Mouse (Mus musculus): Measurements from ENCODE around the gene Slc7a15. TPM values are rescaled to one million over a fixed set of nuclear protein-coding genes. Genes with fewer than 3 reads are reported as not detected.

Slc7a15 gene
- polyA plus RNA-seq, 1 experiment from 2014 or later, result not detected

- no peak for DNase-seq (ENCODE audit: low spot score)
- Histone ChIP-seq H3K9ac (ENCODE audit: low read length) (no peak overlapping the region), H3K36me3 (ENCODE audit: control insufficient read depth, insufficient read depth, low read length) (no peaks in the 10 kb centered on the region), H3K4me1 (replicated peaks; ENCODE audit: control insufficient read depth, insufficient read depth, low read length) (no peaks in the 10 kb centered on the region), H3K27me3 (ENCODE audit: control insufficient read depth, insufficient read depth, low read length) (no peaks in the 10 kb centered on the region), H3K9me3 (ENCODE audit: control insufficient read depth, low read length) (no peaks in the 10 kb centered on the region), H3K4me3 (ENCODE audit: low read depth, low read length) (no peak overlapping the region), H3K27ac (ENCODE audit: low read depth, low read length) (no peak overlapping the region), H3K4me2 (ENCODE audit: low read depth, low read length, severe bottlenecking) (no peak overlapping the region)
- 65% methylated on average over 5 of the region's 5 CpGs for WGBS
- no peak for ATAC-seq (replicated peaks; ENCODE audit: low FRiP score)
Observed at GRCm38 (mm10) chr12:8524062-8524461, 74.8 kb downstream of the Slc7a15 start.

GRCm38 (mm10) chr12:8522711-8523110 is 76.2 kb downstream of the Slc7a15 start:
- Histone ChIP-seq H3K4me3 (ENCODE audit: low read depth, low read length) (no peak overlapping the region), H3K9me3 (ENCODE audit: control insufficient read depth, low read length) (no peaks in the 10 kb centered on the region), H3K27me3 (ENCODE audit: control insufficient read depth, insufficient read depth, low read length) (no peaks in the 10 kb centered on the region), H3K9ac (ENCODE audit: low read length) (no peak overlapping the region), H3K27ac (ENCODE audit: low read depth, low read length) (no peak overlapping the region), H3K36me3 (ENCODE audit: control insufficient read depth, insufficient read depth, low read length) (no peaks in the 10 kb centered on the region), H3K4me1 (replicated peaks; ENCODE audit: control insufficient read depth, insufficient read depth, low read length) (no peaks in the 10 kb centered on the region), H3K4me2 (ENCODE audit: low read depth, low read length, severe bottlenecking) (no peak overlapping the region)
- no peak for DNase-seq (ENCODE audit: low spot score)
- WGBS, result 81% methylated on average over 2 of the region's 2 CpGs
- no peak for ATAC-seq (replicated peaks; ENCODE audit: low FRiP score)

GRCm38 (mm10) chr12:8521375-8522047 is 77.4 kb downstream of the Slc7a15 start:
- Histone ChIP-seq H3K36me3 (ENCODE audit: control insufficient read depth, insufficient read depth, low read length) (no peaks in the 10 kb centered on the region), H3K9ac (ENCODE audit: low read length) (no peak overlapping the region), H3K9me3 (ENCODE audit: control insufficient read depth, low read length) (no peaks in the 10 kb centered on the region), H3K4me3 (ENCODE audit: low read depth, low read length) (no peak overlapping the region), H3K4me1 (replicated peaks; ENCODE audit: control insufficient read depth, insufficient read depth, low read length) (no peaks in the 10 kb centered on the region), H3K4me2 (ENCODE audit: low read depth, low read length, severe bottlenecking) (no peak overlapping the region), H3K27ac (ENCODE audit: low read depth, low read length) (no peak overlapping the region), H3K27me3 (ENCODE audit: control insufficient read depth, insufficient read depth, low read length) (no peaks in the 10 kb centered on the region)
- ATAC-seq (replicated peaks; ENCODE audit: low FRiP score) (no peak), DNase-seq (ENCODE audit: low spot score) (peak; percentile 50)
- WGBS, result 58% methylated on average over 12 of the region's 12 CpGs

GRCm38 (mm10) chr12:8519431-8520160 is 79.3 kb downstream of the Slc7a15 start:
- no peaks in the 10 kb centered on the region for H3K4me1 ChIP-seq (replicated peaks; ENCODE audit: control insufficient read depth, insufficient read depth, low read length)
- no peak overlapping the region for H3K27ac ChIP-seq (ENCODE audit: low read depth, low read length)
- H3K9me3 ChIP-seq (ENCODE audit: control insufficient read depth, low read length), result no peaks in the 10 kb centered on the region
- no peak overlapping the region for H3K9ac ChIP-seq (ENCODE audit: low read length)
- ATAC-seq (replicated peaks; ENCODE audit: low FRiP score), result no peak
- WGBS, result 65% methylated on average over 12 of the region's 12 CpGs
- DNase-seq (ENCODE audit: low spot score), result peak; percentile 52
- H3K27me3 ChIP-seq (ENCODE audit: control insufficient read depth, insufficient read depth, low read length), result no peaks in the 10 kb centered on the region
- no peaks in the 10 kb centered on the region for H3K36me3 ChIP-seq (ENCODE audit: control insufficient read depth, insufficient read depth, low read length)
- H3K4me3 ChIP-seq (ENCODE audit: low read depth, low read length), result no peak overlapping the region
- H3K4me2 ChIP-seq (ENCODE audit: low read depth, low read length, severe bottlenecking), result no peak overlapping the region

- H3K36me3 ChIP-seq (ENCODE audit: control insufficient read depth, insufficient read depth, low read length), result no peaks in the 10 kb centered on the region
- H3K4me2 ChIP-seq (ENCODE audit: low read depth, low read length, severe bottlenecking), result no peak overlapping the region
- no peak overlapping the region for H3K9ac ChIP-seq (ENCODE audit: low read length)
- no peak overlapping the region for H3K27ac ChIP-seq (ENCODE audit: low read depth, low read length)
- H3K4me3 ChIP-seq (ENCODE audit: low read depth, low read length), result no peak overlapping the region
- ATAC-seq (replicated peaks; ENCODE audit: low FRiP score) (no peak), DNase-seq (ENCODE audit: low spot score) (no peak)
- H3K4me1 ChIP-seq (replicated peaks; ENCODE audit: control insufficient read depth, insufficient read depth, low read length), result no peaks in the 10 kb centered on the region
- H3K27me3 ChIP-seq (ENCODE audit: control insufficient read depth, insufficient read depth, low read length), result no peaks in the 10 kb centered on the region
- 84% methylated on average over 18 of the region's 18 CpGs for WGBS
- H3K9me3 ChIP-seq (ENCODE audit: control insufficient read depth, low read length), result no peaks in the 10 kb centered on the region
Observed at GRCm38 (mm10) chr12:8511037-8511882, 87.6 kb downstream of the Slc7a15 start.

- no peak overlapping the region for H3K9ac ChIP-seq (ENCODE audit: low read length)
- no peaks in the 10 kb centered on the region for H3K27me3 ChIP-seq (ENCODE audit: control insufficient read depth, insufficient read depth, low read length)
- WGBS, result 84% methylated on average over 6 of the region's 6 CpGs
- no peak overlapping the region for H3K27ac ChIP-seq (ENCODE audit: low read depth, low read length)
- DNase-seq (ENCODE audit: low spot score) (no peak), ATAC-seq (replicated peaks; ENCODE audit: low FRiP score) (no peak)
- no peaks in the 10 kb centered on the region for H3K4me1 ChIP-seq (replicated peaks; ENCODE audit: control insufficient read depth, insufficient read depth, low read length)
- H3K4me3 ChIP-seq (ENCODE audit: low read depth, low read length), result no peak overlapping the region
- H3K4me2 ChIP-seq (ENCODE audit: low read depth, low read length, severe bottlenecking), result no peak overlapping the region
- no peaks in the 10 kb centered on the region for H3K9me3 ChIP-seq (ENCODE audit: control insufficient read depth, low read length)
- H3K36me3 ChIP-seq (ENCODE audit: control insufficient read depth, insufficient read depth, low read length), result no peaks in the 10 kb centered on the region
Observed at GRCm38 (mm10) chr12:8510317-8510988, 88.4 kb downstream of the Slc7a15 start.

GRCm38 (mm10) chr12:8509693-8510092 is 89.2 kb downstream of the Slc7a15 start:
- no peaks in the 10 kb centered on the region for H3K4me1 ChIP-seq (replicated peaks; ENCODE audit: control insufficient read depth, insufficient read depth, low read length)
- no peak overlapping the region for H3K4me2 ChIP-seq (ENCODE audit: low read depth, low read length, severe bottlenecking)
- ATAC-seq (replicated peaks; ENCODE audit: low FRiP score) (no peak), DNase-seq (ENCODE audit: low spot score) (no peak)
- no peaks in the 10 kb centered on the region for H3K36me3 ChIP-seq (ENCODE audit: control insufficient read depth, insufficient read depth, low read length)
- H3K4me3 ChIP-seq (ENCODE audit: low read depth, low read length), result no peak overlapping the region
- H3K27ac ChIP-seq (ENCODE audit: low read depth, low read length), result no peak overlapping the region
- H3K9me3 ChIP-seq (ENCODE audit: control insufficient read depth, low read length), result no peaks in the 10 kb centered on the region
- 76% methylated on average over 5 of the region's 5 CpGs for WGBS
- no peak overlapping the region for H3K9ac ChIP-seq (ENCODE audit: low read length)
- H3K27me3 ChIP-seq (ENCODE audit: control insufficient read depth, insufficient read depth, low read length), result no peaks in the 10 kb centered on the region

- no peak overlapping the region for H3K4me3 ChIP-seq (ENCODE audit: low read depth, low read length)
- no peaks in the 10 kb centered on the region for H3K4me1 ChIP-seq (replicated peaks; ENCODE audit: control insufficient read depth, insufficient read depth, low read length)
- ATAC-seq (replicated peaks; ENCODE audit: low FRiP score) (no peak), DNase-seq (ENCODE audit: low spot score) (no peak)
- H3K36me3 ChIP-seq (ENCODE audit: control insufficient read depth, insufficient read depth, low read length), result no peaks in the 10 kb centered on the region
- no peaks in the 10 kb centered on the region for H3K9me3 ChIP-seq (ENCODE audit: control insufficient read depth, low read length)
- no peak overlapping the region for H3K4me2 ChIP-seq (ENCODE audit: low read depth, low read length, severe bottlenecking)
- H3K9ac ChIP-seq (ENCODE audit: low read length), result no peak overlapping the region
- 79% methylated on average over 9 of the region's 9 CpGs for WGBS
- H3K27ac ChIP-seq (ENCODE audit: low read depth, low read length), result no peak overlapping the region
- H3K27me3 ChIP-seq (ENCODE audit: control insufficient read depth, insufficient read depth, low read length), result no peaks in the 10 kb centered on the region
Observed at GRCm38 (mm10) chr12:8506954-8507707, 91.7 kb downstream of the Slc7a15 start.
